Mouse (Mus musculus) spleen, postnatal 36 days (tissue): ENCODE data around the gene Pitpnm3.

Experiments
- DNase-seq, 2 experiments: peaks; one replicate each; pipeline ENCODE4 v3.0.0; 2022; ENCODE audit warnings: low spot score in 2 of 2, mixed read lengths in 1 of 2

Pitpnm3 gene

DNA sequence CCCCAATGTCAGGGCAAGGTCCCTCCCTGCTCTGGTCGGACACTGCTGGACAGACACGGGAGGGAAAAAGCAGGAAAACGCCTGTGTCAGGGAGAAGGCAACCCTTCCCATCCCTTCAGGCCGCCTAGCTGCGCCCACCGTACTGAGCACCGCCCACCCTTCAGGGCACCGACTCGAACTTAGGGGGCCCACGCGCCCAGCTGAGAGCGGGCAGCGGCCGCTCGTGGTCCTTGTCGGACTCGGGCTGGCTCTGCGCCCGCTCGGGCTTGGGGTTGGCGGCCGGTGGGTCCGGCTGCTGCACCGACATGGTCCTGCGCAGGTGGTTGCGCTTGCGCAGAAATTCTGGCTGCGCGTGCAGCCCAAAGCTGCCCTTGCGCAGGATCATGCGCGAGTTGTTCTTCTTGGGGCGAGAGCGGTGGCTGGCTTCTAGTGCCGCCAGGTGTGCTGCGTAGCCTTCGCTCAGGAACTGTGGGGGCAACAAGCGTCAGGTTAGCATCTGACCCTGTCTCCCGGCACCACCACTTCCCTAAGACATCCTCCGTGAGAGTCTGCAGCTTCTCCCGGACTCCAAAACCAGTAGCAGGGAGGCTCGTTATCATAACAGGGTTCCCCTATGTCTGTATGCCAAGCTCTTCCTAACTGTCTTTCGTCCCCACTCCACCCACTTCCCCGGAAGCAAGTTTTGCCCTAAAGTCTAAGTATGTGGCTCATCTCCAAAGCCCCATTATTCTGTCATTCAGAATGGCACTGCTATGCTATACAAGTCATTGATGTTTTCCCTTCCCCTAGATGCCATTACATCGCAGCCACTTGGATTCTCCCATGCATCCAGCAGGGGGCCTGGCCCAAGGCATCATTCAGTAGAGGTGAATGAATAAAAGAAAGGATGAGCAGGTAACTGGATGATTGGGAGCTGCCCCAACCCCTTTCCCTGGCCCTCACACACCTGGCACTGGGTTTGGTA lies 84.4 kb downstream of the Pitpnm3 start:
- DNase-seq: no peak

DNA sequence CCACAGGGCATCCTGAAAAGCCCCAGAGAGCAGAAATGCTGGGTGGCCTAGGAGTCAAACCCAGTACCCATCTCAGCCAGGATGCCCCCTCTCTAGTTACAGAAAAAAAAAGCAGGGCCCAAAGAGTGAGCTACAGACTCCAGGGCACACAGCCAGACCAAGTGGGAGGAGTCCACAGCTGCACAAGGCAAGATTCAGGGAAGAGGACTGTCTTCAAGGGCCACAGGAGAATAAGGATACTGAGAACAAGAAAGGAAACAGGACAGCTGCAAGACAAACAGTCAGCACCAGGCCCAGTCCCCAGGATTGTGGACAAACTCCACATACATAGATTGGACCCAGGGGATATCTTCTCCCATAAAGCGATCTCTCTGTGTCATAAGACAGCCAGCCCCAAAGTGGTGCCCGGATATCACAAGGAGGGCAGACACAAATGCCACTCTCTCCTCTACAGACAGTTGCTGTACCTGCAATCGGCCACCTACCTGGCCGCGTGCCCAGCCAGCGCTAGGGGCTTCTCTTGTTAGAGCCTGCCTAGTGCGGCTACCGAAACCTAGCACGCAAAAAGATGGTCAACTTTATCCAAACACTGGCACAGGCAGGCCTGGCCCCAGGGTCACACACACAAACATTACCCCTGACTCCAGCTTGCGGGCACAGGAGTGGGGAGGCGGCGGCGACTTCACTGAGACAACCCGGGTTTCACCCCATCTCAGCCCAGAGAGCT lies 85.2 kb downstream of the Pitpnm3 start:
- no peak for DNase-seq

DNA sequence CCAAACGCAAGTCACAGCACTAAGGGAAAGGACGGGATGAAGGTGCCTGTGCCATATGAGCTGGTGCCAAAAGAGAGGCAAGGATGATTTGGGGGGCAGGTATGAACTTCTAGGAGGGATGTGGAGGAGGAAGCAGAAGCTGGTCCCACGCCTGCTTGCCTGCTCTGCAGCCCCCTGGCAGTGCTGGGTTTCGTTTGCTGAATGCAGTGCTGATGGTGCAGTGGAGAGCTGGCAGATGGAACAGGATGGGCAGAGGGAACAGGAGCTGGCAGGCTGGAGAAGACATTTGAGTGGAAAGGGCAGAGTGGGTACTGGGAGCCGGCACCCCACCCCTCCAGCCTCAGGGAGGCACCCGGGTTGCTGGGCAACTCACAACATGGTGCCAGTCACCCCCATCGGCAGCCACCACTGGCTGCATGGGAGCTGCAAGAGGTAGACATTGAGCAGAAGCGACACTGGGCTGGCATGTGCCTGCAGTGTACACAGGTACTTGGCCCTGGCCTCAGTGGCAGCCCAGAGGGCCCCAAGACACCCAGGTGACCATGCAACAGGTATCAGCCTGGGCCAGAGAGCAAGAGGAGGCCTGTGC lies 86.3 kb downstream of the Pitpnm3 start:
- DNase-seq: no peak

DNA sequence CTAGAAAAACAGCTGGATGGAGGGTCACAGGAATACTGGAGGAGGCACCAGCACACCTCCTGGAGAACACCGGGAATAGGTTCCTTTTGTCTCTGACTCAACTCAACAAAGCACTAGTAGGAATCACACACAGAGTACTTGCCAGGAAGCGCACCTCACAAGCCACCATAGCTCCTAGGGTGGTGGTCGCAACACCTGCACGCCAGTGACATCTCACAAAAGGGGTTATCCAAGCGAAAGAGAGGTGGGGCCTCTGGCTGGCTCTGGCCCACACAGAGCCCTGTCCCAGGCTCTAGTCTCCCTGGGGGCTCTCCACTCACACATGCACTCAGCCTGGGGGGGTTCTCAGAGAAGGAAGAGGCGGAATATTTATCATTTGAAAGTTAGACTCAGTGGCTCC lies 86.8 kb downstream of the Pitpnm3 start:
- no peak for DNase-seq

DNA sequence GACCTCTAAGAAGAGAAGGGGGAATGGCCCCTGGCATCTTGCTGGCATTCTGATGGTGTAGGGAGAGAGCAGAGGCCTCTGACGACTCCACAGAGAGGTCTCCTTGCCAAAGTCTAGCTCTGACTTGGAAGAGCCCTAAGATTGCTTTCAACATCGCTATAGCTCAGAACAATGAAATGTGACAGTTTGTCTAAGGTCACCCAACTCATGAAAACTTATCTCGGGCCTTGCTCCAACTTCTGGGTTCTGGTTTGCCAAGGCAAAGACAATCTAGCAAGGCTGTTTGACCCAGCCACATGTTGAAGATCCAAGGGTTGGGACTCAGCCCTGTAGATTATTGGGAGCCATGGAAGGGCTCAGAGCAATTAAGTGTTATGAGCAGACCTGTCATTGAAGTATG lies 91.3 kb downstream of the Pitpnm3 start:
- no peak for DNase-seq

DNA sequence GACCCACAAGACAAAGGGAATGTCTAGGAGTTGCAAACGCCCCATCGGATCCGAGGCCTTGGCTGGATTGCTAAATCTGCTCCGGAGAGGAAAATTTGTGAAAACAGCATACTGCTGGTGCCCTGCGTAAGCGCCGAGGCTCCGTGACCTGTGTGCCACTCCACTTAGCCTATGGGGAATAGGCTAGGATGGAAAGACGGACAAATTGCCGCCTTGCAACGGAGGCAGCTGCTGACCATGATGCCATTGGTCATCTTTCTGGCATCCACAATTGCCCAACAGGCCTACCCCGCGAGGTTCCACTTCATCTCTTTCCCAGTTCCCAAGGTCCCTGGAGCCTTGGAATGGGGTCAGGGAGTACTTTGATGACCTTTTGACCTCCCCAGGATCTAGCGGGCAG lies 92.9 kb downstream of the Pitpnm3 start:
- DNase-seq: no peak

DNA sequence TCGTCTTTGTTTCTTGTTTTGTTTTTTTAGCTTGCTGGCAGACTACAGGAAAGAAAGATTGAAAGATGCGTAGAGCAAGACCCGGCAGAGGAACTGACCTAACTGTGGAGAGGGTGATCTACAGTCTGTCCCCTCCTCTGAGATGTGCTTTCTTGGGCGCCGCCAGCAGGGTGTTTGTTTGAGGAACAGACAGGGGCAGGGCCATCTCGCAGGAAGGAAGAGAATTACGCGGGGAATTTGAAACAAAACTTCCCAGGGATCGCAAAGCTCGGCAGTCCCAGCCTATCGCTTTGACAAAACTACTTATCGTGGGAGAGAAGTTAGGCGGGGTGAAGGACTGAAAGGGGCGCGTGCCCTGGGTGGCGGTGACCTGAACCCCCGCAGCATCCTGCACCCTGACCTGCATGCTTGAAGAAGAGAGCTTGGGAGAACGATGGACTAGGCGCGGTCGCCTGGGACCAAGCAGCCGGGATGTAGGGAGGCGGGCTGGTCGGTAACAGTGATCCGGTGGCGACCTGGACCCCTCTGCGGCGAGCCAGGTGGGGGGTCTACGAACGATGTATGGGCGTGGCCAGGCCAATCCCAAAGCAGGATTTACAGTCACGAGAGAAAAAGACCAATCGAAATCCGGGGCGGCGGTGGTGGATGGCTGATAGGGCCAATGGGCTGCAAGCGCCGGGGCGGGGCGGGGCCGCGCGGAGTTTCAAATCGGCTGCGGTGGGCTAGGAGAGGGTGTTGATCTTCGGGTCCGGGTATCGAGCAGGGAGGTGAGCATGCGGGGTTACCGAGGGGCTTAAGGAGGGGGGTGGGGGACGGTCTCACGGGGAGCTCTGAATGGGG lies 93.6 kb downstream of the Pitpnm3 start, which contains the start of gene Pimreg:
Pimreg (plus strand) TSS at position 265 of the 840 bp plus-strand sequence.
- peak; percentile 72 to 80 for DNase-seq

DNA sequence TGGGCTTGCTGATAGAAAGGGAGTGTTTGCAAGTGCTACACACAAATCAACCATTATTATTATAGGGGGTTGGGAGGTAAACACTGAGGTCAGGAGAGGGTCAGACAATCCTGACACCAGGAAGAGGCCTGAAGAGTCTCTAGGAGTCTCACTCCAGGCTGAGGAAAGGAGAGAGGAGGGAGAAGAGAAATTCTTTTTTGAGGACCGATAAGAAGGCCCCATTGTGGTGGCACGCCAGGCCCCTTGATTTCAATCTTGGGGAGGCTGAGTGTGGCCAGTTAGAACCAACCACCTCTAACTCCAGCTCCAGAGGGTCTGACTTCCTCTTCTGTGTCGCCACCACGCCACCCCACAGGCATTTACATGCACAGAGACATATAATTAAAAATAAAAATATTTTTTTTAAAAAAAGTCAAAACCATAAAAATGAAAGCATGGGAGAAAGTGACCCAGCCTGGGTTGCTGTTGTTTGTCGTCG lies 94.2 kb downstream of the Pitpnm3 start:
- DNase-seq: no peak

DNA sequence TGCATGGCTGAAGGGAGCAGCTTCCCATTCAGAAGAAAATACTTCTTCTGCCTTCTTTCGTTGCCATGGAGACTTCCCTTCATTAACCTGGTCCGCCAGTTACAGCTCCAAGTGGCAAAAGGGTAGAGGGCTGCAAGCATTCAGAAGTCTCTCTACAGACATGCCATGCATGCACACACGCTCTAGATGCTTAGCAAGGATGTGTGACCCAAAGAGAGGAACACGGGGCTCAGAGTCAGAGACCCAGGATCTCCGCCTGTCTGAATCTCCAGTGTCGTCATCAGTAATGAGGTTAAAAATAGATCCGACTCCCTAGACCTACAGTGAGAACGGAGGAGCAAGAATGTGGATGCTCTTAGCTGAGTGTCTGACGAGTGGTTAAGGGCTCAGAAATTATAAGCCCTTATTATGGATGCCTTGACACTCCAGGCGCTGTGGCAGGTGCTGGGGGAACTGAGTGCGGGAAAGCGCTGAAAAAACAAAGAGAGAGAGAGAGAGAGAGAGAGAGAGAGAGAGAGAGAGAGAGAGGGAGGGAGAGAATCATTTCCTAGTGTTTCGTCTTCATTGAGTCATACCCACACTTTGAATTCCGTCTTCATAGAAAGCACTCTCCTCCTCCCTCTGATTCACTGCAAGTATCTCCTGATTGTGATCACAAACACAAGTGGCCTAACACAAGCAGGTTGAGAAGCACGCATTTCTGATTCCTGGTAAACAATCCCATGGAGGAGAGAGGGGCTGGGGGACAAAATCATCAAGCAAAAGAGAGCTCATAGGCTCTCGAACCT lies 95.8 kb downstream of the Pitpnm3 start:
- no peak for DNase-seq

DNA sequence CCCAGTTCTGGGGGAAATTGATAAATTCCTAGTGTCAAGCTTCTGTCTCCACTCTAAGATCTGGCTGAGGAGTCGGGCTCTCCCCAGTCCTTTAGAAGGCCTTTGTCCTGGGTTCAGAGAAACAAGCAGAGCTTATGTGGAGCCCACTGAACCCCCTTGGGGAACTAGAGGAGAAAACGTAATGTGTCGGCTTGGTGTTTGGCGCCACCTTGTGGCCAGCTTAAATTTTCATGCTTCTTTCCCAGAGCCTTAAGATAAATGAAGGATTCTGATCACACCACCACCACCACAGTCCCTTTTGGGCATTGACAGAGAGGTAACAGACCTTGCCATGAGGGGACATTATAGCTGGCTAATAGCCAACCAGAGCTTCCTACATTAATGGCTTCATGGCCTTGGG lies 97.6 kb downstream of the Pitpnm3 start:
- peak; percentile 21 to 49 for DNase-seq

DNA sequence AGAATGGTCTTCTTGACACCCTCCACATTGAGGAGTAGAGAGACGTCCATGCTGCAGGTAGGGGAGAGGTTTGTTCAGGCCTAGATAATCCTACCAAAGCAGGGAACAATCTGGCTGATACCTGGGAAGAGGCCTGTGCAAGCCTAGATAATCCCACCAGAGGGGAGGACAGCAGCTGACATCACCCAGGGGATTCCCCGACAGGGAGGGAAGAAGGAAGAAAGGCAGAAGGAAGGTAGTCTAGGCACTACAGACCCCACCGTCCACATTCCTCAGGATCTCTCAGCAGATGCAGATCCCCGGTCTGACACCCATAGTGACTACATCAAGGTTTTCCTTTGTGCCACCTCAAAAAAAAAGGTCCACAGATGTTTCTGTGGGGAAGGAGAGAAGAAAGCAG lies 98.2 kb downstream of the Pitpnm3 start, which contains the start of gene Aipl1:
Aipl1 (minus strand) TSS at position 101 of the 400 bp plus-strand sequence.
- DNase-seq: no peak

DNA sequence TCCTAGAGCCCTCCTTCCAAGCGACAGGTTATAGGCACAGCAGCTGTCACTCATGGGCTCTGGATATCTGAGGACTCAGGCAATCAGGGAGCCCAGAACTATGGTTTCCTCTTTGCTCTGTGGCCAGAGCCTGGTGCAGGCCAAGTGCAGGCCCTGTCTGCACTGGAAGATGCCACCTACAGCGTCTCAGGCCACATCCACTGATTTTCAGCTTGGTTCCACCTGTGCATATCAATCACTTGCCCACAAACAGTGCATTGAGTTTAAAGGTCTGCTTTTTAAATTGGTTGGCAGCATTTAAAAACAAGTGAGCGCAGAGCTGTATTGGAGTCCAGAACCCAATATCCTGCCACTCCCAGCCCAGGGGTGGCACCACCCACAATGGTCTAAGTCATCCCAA lies 103.0 kb downstream of the Pitpnm3 start:
- DNase-seq: no peak

DNA sequence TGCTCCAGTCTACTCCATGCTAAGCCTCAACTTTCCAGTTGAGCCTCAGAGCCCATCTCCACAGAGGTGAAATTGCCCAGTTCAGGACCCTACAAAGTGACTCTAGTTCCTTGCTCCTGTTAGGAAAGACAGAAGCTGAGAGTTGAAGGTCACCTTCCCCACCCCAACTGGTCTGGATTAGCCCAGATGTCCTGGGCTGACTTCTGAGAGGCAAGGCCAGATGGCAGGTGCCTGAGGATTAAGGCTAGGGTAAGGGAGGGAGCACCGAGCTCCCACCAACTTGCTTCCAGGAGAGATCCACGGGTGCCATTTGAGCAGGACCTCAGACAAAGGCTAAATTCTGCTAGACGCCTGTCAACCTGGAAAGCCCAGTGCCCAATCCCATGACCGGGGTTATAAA lies 103.5 kb downstream of the Pitpnm3 start:
- no peak for DNase-seq

DNA sequence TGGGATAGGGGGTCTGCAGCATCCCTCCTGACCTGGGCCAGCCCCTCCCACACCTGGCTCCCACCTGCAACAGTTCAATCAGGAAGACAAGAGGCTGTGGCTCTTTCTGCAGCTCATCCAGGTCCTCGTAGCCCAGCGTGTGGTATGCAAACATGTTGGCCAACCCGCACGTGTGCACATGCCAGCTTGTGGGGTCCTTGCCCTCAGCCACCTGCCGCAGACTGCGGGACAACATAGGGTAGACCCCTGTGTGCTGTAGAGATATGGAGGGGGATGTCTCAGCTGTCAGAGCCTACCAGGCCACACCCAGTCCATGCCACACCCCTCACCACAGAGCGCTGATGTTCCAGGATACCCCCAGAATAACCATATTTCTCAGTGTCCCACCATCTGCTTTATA lies 104.2 kb downstream of the Pitpnm3 start:
- DNase-seq: no peak

DNA sequence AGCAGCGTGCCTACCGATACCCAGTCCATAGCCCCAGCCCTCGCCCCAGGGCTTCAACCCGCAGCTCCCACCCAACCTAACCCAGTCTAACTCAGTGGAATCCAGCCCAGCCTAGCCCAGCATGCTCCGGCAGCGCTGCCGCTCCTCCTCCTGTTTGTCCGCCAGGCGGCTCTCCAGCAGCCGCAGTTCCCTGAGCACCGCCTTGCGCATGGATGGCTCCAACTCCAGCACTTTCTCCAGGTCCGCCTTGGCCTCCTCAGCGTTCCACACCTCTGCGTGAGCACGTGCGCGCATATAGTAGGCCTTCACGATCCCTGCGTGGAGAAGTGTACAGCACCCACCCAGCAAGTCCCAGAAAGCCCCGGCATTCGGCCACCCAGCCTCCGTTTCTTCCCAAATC lies 106.4 kb downstream of the Pitpnm3 start:
- no peak for DNase-seq

DNA sequence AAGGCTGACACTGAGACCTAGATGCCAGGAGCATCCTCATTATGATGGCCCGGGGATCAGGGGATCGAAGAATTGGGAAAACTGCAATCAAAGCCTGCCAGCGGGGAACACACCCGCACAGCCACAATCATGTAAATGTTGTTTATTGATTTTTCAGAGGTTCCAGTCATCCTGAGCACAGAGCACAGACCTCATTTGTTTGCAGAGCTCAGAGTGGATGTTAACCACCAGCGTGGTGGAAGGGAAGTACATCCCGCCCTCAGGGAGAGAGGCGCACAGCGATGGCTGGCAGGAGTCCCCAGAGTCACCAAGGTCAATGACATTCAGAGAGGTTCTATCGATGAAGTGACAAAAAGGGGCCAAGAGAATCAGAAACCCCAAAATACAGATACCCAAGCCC lies 107.7 kb downstream of the Pitpnm3 start:
- no peak for DNase-seq

DNA sequence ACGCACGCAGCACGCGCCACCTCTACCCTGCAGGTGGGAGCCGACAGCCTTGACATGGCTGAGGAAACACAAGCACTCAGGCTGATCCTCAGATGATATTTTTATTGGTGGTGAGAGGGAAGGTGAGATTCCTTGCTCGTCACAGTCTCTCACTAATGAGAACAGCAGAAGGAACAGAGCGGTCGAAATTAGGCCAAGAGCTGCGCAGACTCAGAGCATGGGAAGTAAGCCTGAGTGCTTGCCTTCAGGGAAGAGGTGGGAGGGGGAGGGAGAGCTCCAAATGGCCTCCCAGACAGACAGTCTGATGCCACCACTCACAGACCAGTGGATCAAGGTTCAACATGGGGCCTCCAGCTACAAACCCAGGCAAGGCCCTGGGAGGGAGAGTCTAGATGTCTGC lies 109.1 kb downstream of the Pitpnm3 start:
- DNase-seq: no peak

DNA sequence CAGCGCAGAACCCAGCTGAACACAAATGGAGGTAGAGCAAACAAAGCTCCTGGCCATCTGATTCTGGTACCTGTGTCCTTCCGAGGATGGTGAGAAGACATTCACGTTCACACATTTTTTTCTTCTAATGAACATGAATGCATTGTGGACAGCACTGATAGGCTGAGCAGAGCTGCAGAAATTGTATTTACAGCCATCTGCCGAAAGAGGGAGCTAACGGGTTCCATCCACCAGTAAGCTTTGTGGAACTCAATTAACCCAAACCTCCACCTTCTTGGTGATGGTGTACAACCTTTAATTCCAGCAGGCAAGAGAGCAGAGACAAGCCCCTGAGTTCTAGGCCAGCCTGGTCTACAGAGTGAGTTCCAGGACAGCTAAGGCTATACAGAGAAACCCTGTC lies 109.7 kb downstream of the Pitpnm3 start:
- no peak for DNase-seq

DNA sequence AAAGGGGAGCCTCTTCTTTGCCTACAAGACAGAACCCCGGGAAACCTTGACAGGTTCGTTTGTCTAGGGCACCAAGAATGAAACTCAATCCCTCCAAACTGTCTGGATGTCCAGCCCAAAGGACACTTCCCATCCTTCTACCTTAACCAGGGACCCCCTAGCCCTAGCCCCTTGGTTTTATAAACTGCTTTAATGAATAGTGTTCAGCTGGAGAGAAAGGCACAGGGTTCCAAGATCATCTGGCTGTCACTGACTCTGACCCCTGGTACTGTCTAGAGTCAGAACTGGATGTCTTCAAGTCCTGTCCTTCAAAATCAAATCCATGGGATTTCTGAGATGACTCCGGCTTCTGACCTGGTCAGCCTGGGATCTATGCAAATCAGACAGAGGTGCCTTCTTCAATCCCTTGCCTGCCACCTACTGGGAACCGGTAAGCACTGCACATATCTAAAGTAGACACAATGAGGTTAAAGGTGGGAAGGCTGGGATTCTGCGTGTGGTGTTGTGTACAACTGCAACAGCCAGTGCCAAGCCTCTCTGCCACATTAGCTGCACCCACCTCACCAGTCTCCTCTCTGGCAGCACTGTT lies 111.3 kb downstream of the Pitpnm3 start:
- DNase-seq: peak; percentile 34 to 40

DNA sequence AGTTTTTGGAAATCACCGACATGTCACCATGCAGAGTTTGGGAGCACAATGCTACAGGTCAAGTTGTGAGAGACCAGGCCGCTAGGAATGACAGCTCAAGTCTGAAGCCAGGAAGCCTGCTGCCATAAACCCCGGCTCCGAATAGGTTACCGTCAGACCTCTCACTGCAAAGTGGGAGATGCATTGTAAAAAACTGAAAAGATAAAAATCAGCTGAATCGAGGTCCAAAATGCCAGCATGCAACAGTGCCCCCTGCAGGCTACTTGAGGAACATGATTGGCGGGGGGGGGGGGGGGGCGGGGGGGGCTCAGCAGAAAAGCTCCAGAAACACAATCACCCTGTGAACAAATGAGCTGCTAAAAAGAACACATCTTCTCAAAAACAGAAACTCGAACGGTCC lies 112.0 kb downstream of the Pitpnm3 start:
- DNase-seq: no peak
